Mouse (Mus musculus): ENCODE data around the gene Adipor1. TPM values are rescaled to one million over a fixed set of nuclear protein-coding genes. Genes with fewer than 3 reads are reported as not detected.

The Adipor1 gene
- polyA plus RNA-seq, 1 experiment: 155 TPM

DNA sequence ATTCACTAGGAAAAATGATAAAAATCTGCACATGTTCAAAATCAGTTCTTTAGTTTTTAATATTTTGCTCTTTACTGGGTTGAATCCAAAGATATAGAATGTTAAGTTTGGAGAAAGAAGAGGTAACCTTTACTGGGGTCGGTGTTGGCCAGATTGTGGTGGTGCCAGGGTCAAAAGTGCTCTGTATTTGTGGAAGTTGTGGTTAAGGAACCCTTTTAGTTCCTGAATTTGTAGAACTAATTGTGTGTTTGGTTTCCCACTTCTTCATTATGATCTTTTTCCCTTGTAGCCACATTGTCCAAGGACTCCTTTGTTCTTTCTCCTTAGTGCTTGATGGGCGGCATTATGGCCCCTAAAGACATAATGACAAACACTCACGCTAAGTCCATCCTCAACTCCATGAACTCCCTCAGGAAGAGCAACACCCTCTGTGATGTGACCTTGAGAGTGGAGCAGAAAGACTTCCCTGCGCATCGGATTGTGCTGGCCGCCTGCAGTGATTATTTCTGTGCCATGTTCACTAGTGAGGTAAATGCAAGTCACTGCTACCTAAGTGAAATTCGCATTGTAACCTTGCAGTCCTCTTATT, 43.1 kb downstream of the Adipor1 start:
- TF ChIP-seq CTCF (IDR thresholded peaks at IDR 0.05; ENCODE audit: insufficient read depth, low read length): no peak
- TF ChIP-seq POLR2A (IDR thresholded peaks at IDR 0.05; ENCODE audit: borderline replicate concordance, extremely low read depth, low read depth, low read length): no peak

DNA sequence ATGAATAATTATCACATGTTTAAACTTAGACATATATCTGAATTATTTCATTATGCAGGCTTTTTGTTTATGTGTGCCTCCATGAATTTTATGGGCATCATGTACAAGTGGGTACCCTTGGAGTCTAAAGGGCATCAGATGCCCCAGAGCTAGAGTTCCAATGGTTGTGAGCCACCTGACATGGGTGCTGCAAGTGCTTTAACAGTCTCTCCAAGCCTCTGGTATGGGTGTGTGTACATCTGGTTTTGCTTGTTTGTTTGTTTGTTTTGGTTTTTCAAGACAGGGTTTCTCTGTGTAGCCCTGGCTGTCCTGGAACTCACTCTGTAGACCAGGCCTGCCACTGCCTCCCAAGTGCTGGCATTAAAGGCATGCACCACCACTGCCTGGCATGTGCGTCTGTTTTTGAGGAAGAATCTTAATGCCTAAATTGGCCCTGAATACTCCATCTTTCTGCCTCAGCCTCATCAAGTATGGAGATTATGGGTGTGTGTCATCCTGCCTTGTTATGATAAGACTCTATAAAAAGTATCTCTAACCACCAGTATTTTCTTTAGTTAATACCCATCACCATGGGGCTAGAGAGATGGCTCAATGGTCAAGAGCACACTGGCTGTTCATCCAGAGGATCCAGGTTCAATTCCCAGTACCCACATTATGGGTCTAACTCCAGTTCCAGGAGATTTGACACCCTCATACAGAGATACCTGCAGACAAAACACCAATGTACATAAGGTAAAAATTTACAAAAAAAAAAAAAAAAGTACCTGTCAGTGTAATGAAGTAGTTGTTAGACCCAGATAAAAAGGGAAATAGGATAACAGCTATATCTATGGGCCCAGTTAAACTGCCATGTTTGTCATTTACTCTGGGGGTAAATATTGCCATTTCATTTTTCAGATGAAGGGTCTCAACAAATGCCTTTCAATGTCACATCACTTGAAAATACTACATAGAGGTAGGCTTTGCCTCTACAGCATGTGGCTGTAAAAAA, 45.4 kb downstream of the Adipor1 start:
- WGBS: 97% methylated on average over 1 of the region's 1 CpGs

More for the DNA sequence above, 43.1 kb downstream of the Adipor1 start:
- H3K4me3 ChIP-seq (replicated peaks; ENCODE audit: extremely low read depth, low read depth, low read length): no peak overlapping the region
- H3K4me1 ChIP-seq (ENCODE audit: control insufficient read depth, insufficient read depth, low read length): peaks cover 9% of the 10 kb centered on the region
- 89% methylated on average over 7 of the region's 7 CpGs for WGBS
- DNase-seq: no peak

More for the DNA sequence above, 45.4 kb downstream of the Adipor1 start:
- H3K4me3 ChIP-seq (replicated peaks; ENCODE audit: extremely low read depth, low read depth, low read length): no peak overlapping the region
- TF ChIP-seq CTCF (IDR thresholded peaks at IDR 0.05; ENCODE audit: insufficient read depth, low read length): no peak
- peaks cover 5% of the 10 kb centered on the region for H3K4me1 ChIP-seq (ENCODE audit: control insufficient read depth, insufficient read depth, low read length)
- DNase-seq: no peak

Other genes with a start within 250 kb of the Adipor1 start
- gene Chil1, start 233.2 kb upstream of the Adipor1 start, polyA plus RNA-seq (2012; rRNA removed): 1,144 and 1,277 TPM in 2 replicates
- gene Mybph, start 221.9 kb upstream of the Adipor1 start, polyA plus RNA-seq (2012; rRNA removed): 0.14 and 7.7 TPM in 2 replicates
- 7.6 and 9.1 TPM in 2 replicates for gene Adora1, start 179.9 kb upstream of the Adipor1 start, polyA plus RNA-seq (2012; rRNA removed)
- 1.7 TPM in 1 of 2 replicates, not detected in the other for gene Myog, start 125.4 kb upstream of the Adipor1 start, polyA plus RNA-seq (2012; rRNA removed)
- 7.9 and 11.3 TPM in 2 replicates for gene Ppfia4, start 82.5 kb upstream of the Adipor1 start, polyA plus RNA-seq (2012; rRNA removed)
- 44.9 and 71.8 TPM in 2 replicates for gene Tmem183a, start 53.4 kb upstream of the Adipor1 start, polyA plus RNA-seq (2012; rRNA removed)
- not detected in 2 replicates for gene 4933406M09Rik, start 29.4 kb upstream of the Adipor1 start, polyA plus RNA-seq (2012; rRNA removed)
- gene Cyb5r1, start 9.8 kb upstream of the Adipor1 start, polyA plus RNA-seq (2012; rRNA removed): 41.6 and 59.5 TPM in 2 replicates
- gene Klhl12, start 40.2 kb downstream of the Adipor1 start, polyA plus RNA-seq (2012; rRNA removed): 5.4 and 8.5 TPM in 2 replicates
- 11.2 and 15.5 TPM in 2 replicates for gene Rabif, start 79.3 kb downstream of the Adipor1 start, polyA plus RNA-seq (2012; rRNA removed)
- not detected in 2 replicates for gene Mgat4e, start 134.3 kb downstream of the Adipor1 start, polyA plus RNA-seq (2012; rRNA removed)
- 10.1 TPM in 2 replicates for gene Kdm5b, start 144.8 kb downstream of the Adipor1 start, polyA plus RNA-seq (2012; rRNA removed)
- 0.05 and 0.14 TPM in 2 replicates for gene Syt2, start 231.3 kb downstream of the Adipor1 start, polyA plus RNA-seq (2012; rRNA removed)